Mouse (Mus musculus): ENCODE data around the gene Dnmt3b. TPM values are rescaled to one million over a fixed set of nuclear protein-coding genes. Genes with fewer than 3 reads are reported as not detected.
"Not testable (repeated sequence)": the region's sequence is repeated elsewhere in the genome, so short reads cannot be mapped to it uniquely, and the experiment has no call there.

The Dnmt3b gene
- polyA plus RNA-seq, 1 experiment from 2014 or later, result 12.8 TPM

DNA sequence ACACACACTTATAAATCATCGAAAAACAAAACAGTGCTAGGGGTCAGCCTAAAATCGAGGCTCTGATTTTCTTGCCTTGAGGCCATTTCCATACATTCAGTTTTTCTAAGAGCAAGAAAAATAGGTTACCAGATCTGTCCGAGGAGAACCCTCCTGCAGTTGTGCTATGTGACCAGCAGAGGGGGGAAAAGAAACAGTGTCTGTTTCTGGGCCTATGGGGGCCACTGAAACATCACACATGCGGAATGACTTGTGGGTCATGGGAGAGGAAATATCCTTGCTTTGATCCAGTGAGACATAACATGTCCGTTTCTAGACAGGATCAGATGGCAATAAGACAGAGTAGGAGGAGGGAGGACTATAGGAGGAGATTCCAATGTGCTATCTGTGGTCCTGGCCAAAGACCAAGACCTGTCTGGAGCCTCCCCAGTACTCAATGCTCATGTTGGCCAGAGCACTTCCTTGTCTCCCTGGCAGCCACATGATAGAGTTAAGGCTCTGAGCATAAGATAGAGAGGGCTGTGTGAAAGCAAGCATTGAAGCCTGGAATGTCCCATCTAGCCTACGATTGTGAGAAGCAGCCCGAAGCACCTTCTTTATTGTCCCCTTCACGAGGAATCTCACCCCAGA lies 61.6 kb downstream of the Dnmt3b start:
- Histone ChIP-seq H3K36me3 (ENCODE audit: control insufficient read depth, insufficient read depth, low read length) (no peaks in the 10 kb centered on the region), H3K4me2 (replicated peaks; ENCODE audit: low read depth, low read length) (no peak overlapping the region), H3K9ac (replicated peaks; ENCODE audit: low read depth, low read length) (no peak overlapping the region), H3K4me1 (ENCODE audit: control insufficient read depth, insufficient read depth, low read length) (0 out of 2 replicates have a peak, but pooled peaks cover 2% of the 10 kb centered on the region), H3K27ac (ENCODE audit: low read length) (no peak overlapping the region), H3K4me3 (ENCODE audit: low read depth, low read length) (no peak overlapping the region), H3K27me3 (ENCODE audit: control insufficient read depth, insufficient read depth, low read length) (no peaks in the 10 kb centered on the region), H3K9me3 (ENCODE audit: control insufficient read depth, low read depth, low read length) (no peaks in the 10 kb centered on the region)
- no peak for ATAC-seq (ENCODE audit: insufficient number of reproducible peaks, insufficient read depth, low FRiP score, low read depth)
- 48% methylated on average over 8 of the region's 8 CpGs for WGBS

DNA sequence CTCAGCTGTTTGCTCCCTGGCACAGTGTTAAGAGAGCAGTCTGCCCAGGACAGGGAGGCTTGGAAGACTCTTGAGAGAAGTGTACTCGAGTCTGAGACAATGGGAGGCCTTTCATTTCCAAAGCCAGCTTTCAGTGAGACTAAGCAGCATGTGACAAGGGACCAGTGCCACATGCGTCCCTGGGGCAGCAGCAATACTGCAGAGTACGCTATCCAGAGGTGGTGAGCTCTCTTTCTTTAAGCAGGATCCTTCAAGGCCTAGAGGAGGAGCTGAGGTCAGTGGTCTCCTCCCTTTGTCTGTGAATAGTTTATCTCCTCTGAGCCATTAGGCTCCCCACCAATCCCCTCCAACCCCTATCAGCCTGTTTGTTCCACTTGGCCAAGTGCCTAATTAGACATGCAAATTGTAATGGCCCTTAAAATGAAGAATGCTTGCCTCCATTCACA lies 63.4 kb downstream of the Dnmt3b start:
- H3K27ac ChIP-seq (ENCODE audit: low read length), result no peak overlapping the region
- no peaks in the 10 kb centered on the region for H3K27me3 ChIP-seq (ENCODE audit: control insufficient read depth, insufficient read depth, low read length)
- no peaks in the 10 kb centered on the region for H3K36me3 ChIP-seq (ENCODE audit: control insufficient read depth, insufficient read depth, low read length)
- H3K9me3 ChIP-seq (ENCODE audit: control insufficient read depth, low read depth, low read length), result no peaks in the 10 kb centered on the region
- 0 out of 2 replicates have a peak, but pooled peaks cover 2% of the 10 kb centered on the region for H3K4me1 ChIP-seq (ENCODE audit: control insufficient read depth, insufficient read depth, low read length)
- H3K9ac ChIP-seq (replicated peaks; ENCODE audit: low read depth, low read length), result no peak overlapping the region
- ATAC-seq (ENCODE audit: insufficient number of reproducible peaks, insufficient read depth, low FRiP score, low read depth), result no peak
- WGBS, result 56% methylated on average over 3 of the region's 3 CpGs
- H3K4me2 ChIP-seq (replicated peaks; ENCODE audit: low read depth, low read length), result no peak overlapping the region
- H3K4me3 ChIP-seq (ENCODE audit: low read depth, low read length), result no peak overlapping the region

DNA sequence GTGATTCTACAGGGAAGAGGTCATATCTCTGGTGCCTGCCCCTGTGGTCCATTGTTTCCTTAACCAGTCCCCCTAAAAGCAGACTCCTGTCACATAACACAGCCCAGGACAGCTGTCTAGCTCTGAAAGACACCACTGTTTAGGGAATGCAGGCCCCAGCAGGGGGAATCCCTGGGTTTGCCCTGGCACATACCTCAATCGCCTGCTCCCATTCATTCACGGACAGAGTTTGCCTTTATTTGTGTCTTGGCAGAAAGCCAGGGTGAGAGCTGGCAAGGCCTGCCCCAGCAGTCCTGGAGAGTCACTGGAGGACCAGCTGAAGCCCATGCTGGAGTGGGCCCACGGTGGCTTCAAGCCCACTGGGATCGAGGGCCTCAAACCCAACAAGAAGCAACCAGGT lies 64.0 kb downstream of the Dnmt3b start:
- H3K27me3 ChIP-seq (ENCODE audit: control insufficient read depth, insufficient read depth, low read length), result no peaks in the 10 kb centered on the region
- no peaks in the 10 kb centered on the region for H3K36me3 ChIP-seq (ENCODE audit: control insufficient read depth, insufficient read depth, low read length)
- WGBS, result 47% methylated on average over 4 of the region's 4 CpGs
- H3K27ac ChIP-seq (ENCODE audit: low read length), result no peak overlapping the region
- H3K9me3 ChIP-seq (ENCODE audit: control insufficient read depth, low read depth, low read length), result no peaks in the 10 kb centered on the region
- H3K4me1 ChIP-seq (ENCODE audit: control insufficient read depth, insufficient read depth, low read length), result 0 out of 2 replicates have a peak, but pooled peaks cover 2% of the 10 kb centered on the region
- peak; percentile 60; the same call in 1 of the 2 replicates for ATAC-seq (ENCODE audit: insufficient number of reproducible peaks, insufficient read depth, low FRiP score, low read depth)
- H3K4me2 ChIP-seq (replicated peaks; ENCODE audit: low read depth, low read length), result no peak overlapping the region
- H3K4me3 ChIP-seq (ENCODE audit: low read depth, low read length), result no peak overlapping the region
- H3K9ac ChIP-seq (replicated peaks; ENCODE audit: low read depth, low read length), result 0 out of 2 replicates have a peak overlapping the region, but pooled peaks have one; percentile 10

DNA sequence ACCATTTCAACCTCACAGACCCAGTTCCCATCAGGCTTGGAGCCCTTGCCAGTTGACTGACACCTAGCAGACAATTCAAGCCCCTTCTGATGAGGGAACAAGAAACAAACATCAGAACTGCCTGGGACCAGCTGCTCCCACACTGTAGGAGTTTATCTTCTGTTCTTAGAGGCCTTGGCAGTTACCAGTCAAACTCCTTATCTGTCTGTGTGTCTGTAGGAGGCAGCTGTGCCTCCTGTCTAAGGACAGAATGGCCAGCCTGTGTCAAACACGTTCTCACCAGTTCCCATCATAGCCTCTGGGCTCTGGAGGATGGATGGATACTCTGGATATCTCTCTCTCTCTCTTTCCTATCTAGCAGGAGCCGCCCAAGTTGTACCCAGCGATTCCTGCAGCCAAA lies 68.6 kb downstream of the Dnmt3b start:
- H3K36me3 ChIP-seq (ENCODE audit: control insufficient read depth, insufficient read depth, low read length); H3K4me2 ChIP-seq (replicated peaks; ENCODE audit: low read depth, low read length); H3K4me1 ChIP-seq (ENCODE audit: control insufficient read depth, insufficient read depth, low read length); ATAC-seq (ENCODE audit: insufficient number of reproducible peaks, insufficient read depth, low FRiP score, low read depth); H3K9ac ChIP-seq (replicated peaks; ENCODE audit: low read depth, low read length); H3K4me3 ChIP-seq (ENCODE audit: low read depth, low read length); H3K9me3 ChIP-seq (ENCODE audit: control insufficient read depth, low read depth, low read length); H3K27me3 ChIP-seq (ENCODE audit: control insufficient read depth, insufficient read depth, low read length); H3K27ac ChIP-seq (ENCODE audit: low read length): not testable (repeated sequence)
- WGBS, result 79% methylated on average over 3 of the region's 3 CpGs

DNA sequence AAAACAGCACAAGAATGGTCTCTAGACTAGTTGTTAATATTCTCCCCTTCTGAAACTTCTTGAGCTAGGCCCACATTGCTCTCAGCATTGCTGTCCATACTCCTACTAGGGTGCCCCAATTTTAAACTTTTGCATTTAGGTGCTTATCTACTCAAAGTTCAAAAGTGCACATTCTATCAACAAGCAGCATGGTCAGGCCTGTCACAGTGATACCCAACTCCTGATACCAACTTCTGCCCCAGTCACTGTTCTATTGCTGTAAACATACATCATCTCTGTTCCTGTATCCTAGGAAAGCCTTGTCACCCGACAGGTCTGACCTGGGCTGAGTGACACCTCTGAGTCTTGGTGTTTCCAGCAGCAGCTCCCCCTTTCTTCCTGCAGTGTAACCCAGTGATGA lies 73.8 kb downstream of the Dnmt3b start:
- 61% methylated on average over 1 of the region's 1 CpGs for WGBS
- no peak overlapping the region for H3K9ac ChIP-seq (replicated peaks; ENCODE audit: low read depth, low read length)
- H3K9me3 ChIP-seq (ENCODE audit: control insufficient read depth, low read depth, low read length), result no peaks in the 10 kb centered on the region; the same call in 1 of the 2 replicates
- H3K27ac ChIP-seq (ENCODE audit: low read length), result no peak overlapping the region
- no peaks in the 10 kb centered on the region for H3K36me3 ChIP-seq (ENCODE audit: control insufficient read depth, insufficient read depth, low read length)
- no peaks in the 10 kb centered on the region for H3K4me1 ChIP-seq (ENCODE audit: control insufficient read depth, insufficient read depth, low read length)
- H3K4me3 ChIP-seq (ENCODE audit: low read depth, low read length), result no peak overlapping the region
- H3K27me3 ChIP-seq (ENCODE audit: control insufficient read depth, insufficient read depth, low read length), result no peaks in the 10 kb centered on the region
- ATAC-seq (ENCODE audit: insufficient number of reproducible peaks, insufficient read depth, low FRiP score, low read depth), result no peak
- no peak overlapping the region for H3K4me2 ChIP-seq (replicated peaks; ENCODE audit: low read depth, low read length)

DNA sequence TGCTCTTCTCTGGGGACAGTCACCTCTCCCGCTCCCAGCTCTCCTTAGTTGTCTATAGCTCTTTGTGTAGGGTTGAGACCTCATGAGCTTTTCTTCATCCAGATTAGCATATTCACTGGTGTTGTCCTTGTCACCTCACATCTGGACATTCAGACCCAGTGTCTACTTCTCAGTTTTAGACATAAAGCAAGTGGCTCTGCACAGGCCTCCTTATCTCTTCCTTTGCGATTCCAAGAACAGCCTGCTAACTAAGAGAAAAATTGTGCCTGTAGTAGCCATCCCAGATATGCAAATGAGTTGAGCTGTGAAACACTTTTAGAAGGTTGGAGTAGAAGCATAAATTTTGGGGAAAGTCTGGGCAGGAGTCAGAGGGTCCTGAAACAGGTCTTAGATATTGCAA lies 75.2 kb downstream of the Dnmt3b start:
- Histone ChIP-seq H3K9me3 (ENCODE audit: control insufficient read depth, low read depth, low read length) (no peaks in the 10 kb centered on the region; the same call in 1 of the 2 replicates), H3K4me2 (replicated peaks; ENCODE audit: low read depth, low read length) (no peak overlapping the region), H3K4me3 (ENCODE audit: low read depth, low read length) (no peak overlapping the region), H3K27ac (ENCODE audit: low read length) (no peak overlapping the region), H3K36me3 (ENCODE audit: control insufficient read depth, insufficient read depth, low read length) (no peaks in the 10 kb centered on the region), H3K9ac (replicated peaks; ENCODE audit: low read depth, low read length) (no peak overlapping the region), H3K4me1 (ENCODE audit: control insufficient read depth, insufficient read depth, low read length) (no peaks in the 10 kb centered on the region), H3K27me3 (ENCODE audit: control insufficient read depth, insufficient read depth, low read length) (no peaks in the 10 kb centered on the region)
- 82% methylated on average over 2 of the region's 2 CpGs for WGBS
- no peak for ATAC-seq (ENCODE audit: insufficient number of reproducible peaks, insufficient read depth, low FRiP score, low read depth)

DNA sequence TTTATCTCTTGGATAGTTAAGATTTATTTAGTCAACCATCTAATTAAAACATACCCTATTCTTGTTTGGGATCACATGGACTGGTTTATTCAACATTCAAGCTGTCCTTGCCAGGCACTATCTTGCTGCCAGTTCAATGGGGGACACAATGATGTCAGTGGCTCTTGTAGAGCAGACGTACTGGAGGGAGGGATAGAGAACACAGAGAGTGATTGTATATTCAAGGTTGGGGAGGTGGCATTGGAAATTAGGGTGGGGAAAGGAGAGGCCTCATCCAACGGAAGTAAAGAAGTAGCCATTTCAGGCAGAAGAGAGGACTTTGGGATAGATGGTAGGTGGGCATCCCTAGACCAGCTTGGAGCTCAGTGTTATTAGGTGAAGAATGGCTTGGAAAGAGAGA lies 75.6 kb downstream of the Dnmt3b start:
- 81% methylated on average over 2 of the region's 2 CpGs for WGBS
- Histone ChIP-seq H3K9ac (replicated peaks; ENCODE audit: low read depth, low read length) (no peak overlapping the region), H3K27ac (ENCODE audit: low read length) (no peak overlapping the region), H3K9me3 (ENCODE audit: control insufficient read depth, low read depth, low read length) (no peaks in the 10 kb centered on the region; the same call in 1 of the 2 replicates), H3K4me1 (ENCODE audit: control insufficient read depth, insufficient read depth, low read length) (no peaks in the 10 kb centered on the region), H3K27me3 (ENCODE audit: control insufficient read depth, insufficient read depth, low read length) (no peaks in the 10 kb centered on the region), H3K4me3 (ENCODE audit: low read depth, low read length) (no peak overlapping the region), H3K4me2 (replicated peaks; ENCODE audit: low read depth, low read length) (no peak overlapping the region), H3K36me3 (ENCODE audit: control insufficient read depth, insufficient read depth, low read length) (no peaks in the 10 kb centered on the region)
- no peak for ATAC-seq (ENCODE audit: insufficient number of reproducible peaks, insufficient read depth, low FRiP score, low read depth)

DNA sequence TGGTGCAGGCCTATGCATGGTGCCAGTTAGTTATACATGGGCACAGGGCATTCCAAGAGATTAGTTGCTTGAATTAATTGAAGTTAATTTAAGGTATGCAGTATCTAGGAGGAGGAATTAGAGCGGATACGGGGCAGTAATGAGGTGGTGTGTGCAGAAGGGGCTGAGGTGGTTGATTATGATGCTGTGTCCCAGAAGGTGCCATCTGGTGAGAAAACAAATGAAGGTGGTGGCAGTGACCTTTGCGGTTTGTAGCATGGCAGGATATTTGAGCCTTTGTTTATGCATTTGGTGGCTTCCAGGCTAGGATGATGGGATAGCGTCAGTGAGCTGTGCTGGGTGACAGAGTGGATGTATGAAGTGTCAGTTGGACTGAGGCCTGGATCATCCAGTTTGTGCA lies 76.0 kb downstream of the Dnmt3b start:
- H3K27me3 ChIP-seq (ENCODE audit: control insufficient read depth, insufficient read depth, low read length), result no peaks in the 10 kb centered on the region
- H3K4me3 ChIP-seq (ENCODE audit: low read depth, low read length), result no peak overlapping the region
- WGBS, result 85% methylated on average over 4 of the region's 4 CpGs
- no peak for ATAC-seq (ENCODE audit: insufficient number of reproducible peaks, insufficient read depth, low FRiP score, low read depth)
- H3K9ac ChIP-seq (replicated peaks; ENCODE audit: low read depth, low read length), result no peak overlapping the region
- no peak overlapping the region for H3K4me2 ChIP-seq (replicated peaks; ENCODE audit: low read depth, low read length)
- H3K27ac ChIP-seq (ENCODE audit: low read length), result no peak overlapping the region
- H3K9me3 ChIP-seq (ENCODE audit: control insufficient read depth, low read depth, low read length), result no peaks in the 10 kb centered on the region; the same call in 1 of the 2 replicates
- H3K36me3 ChIP-seq (ENCODE audit: control insufficient read depth, insufficient read depth, low read length), result no peaks in the 10 kb centered on the region
- H3K4me1 ChIP-seq (ENCODE audit: control insufficient read depth, insufficient read depth, low read length), result no peaks in the 10 kb centered on the region

DNA sequence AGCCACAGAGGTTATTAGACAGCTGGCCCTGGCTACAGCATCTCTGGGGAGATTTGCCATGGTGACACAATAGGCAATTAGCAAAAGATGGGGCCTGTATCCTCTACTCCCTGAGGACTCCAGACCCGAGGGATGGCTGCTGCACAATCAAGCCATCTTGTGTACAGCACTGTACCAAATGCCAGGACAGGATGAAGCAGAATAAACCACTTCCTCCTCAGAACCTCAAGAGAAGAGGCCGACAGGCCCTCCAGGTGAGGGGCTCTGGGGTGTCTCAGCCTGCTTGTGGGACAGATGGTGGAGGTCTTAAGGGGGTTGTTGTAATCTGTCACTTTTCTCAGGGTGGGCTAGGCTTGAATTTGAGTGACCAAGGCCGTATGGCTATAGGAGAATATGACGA lies 84.8 kb downstream of the Dnmt3b start:
- H3K4me1 ChIP-seq (ENCODE audit: control insufficient read depth, insufficient read depth, low read length), result no peaks in the 10 kb centered on the region
- H3K4me3 ChIP-seq (ENCODE audit: low read depth, low read length), result no peak overlapping the region
- 89% methylated on average over 4 of the region's 4 CpGs for WGBS
- ATAC-seq (ENCODE audit: insufficient number of reproducible peaks, insufficient read depth, low FRiP score, low read depth), result no peak
- H3K27me3 ChIP-seq (ENCODE audit: control insufficient read depth, insufficient read depth, low read length), result no peaks in the 10 kb centered on the region
- no peak overlapping the region for H3K4me2 ChIP-seq (replicated peaks; ENCODE audit: low read depth, low read length)
- no peaks in the 10 kb centered on the region for H3K9me3 ChIP-seq (ENCODE audit: control insufficient read depth, low read depth, low read length)
- no peak overlapping the region for H3K27ac ChIP-seq (ENCODE audit: low read length)
- no peaks in the 10 kb centered on the region for H3K36me3 ChIP-seq (ENCODE audit: control insufficient read depth, insufficient read depth, low read length)
- no peak overlapping the region for H3K9ac ChIP-seq (replicated peaks; ENCODE audit: low read depth, low read length)

Measured in stomach, embryonic 14.5 days (tissue).